Mouse (Mus musculus): Measurements from ENCODE around the gene Xpo5. TPM values are rescaled to one million over a fixed set of nuclear protein-coding genes. Genes with fewer than 3 reads are reported as not detected.
A peak's percentile ranks its signal among the peaks of the same experiment; 100 is the strongest.

Gene Xpo5
- 54.5 and 56.9 TPM in 2 replicates for total RNA-seq (2014; rRNA removed)
- polyA plus RNA-seq (2015; fragmentation: Nextera tagmentation; extraction: Ambion mirVana) = 23.8 and 23.9 TPM in 2 replicates

- Histone ChIP-seq H3K4me2 (ENCODE audit: low read depth, low read length) (peak within 1 kb of the TSS; percentile 89), H3K27me3 (ENCODE audit: insufficient read depth, low read length) (no peaks in the 10 kb centered on the region), H3K9me3 (ENCODE audit: low read length) (no peaks in the 10 kb centered on the region), H3K36me3 (ENCODE audit: insufficient read depth, low read length) (peaks cover 20% of the 10 kb centered on the region), H3K4me3 (ENCODE audit: low read length) (peak within 1 kb of the TSS; percentile 97), H3K27ac (peak within 1 kb of the TSS; percentile 84), H3K4me1 (ENCODE audit: insufficient read depth, low read length) (peaks cover 15% of the 10 kb centered on the region), H3K9ac (replicated peaks; ENCODE audit: low read length) (peak within 1 kb of the TSS; percentile 82)
- peak; percentile 98 for DNase-seq (ENCODE audit: low spot score)
- no peak; the same call in 1 of the 2 replicates for TF ChIP-seq CTCF (IDR thresholded peaks at IDR 0.05; ENCODE audit: low read depth)
- WGBS = under 1% methylated on average over 65 of the region's 66 CpGs
- peak; percentile 95 for ATAC-seq
Measured at GRCm38 (mm10) chr17:46202421-46203071, at the start of gene Xpo5, which contains the start of gene Polh. Gene Xpo5 (plus strand): TSS chr17:46202782. Gene Polh (minus strand): TSS chr17:46202645.

- Histone ChIP-seq H3K27ac (peak within 1 kb of the TSS; percentile 68; the same call in 1 of the 2 replicates), H3K27me3 (ENCODE audit: insufficient read depth, low read length) (no peaks in the 10 kb centered on the region), H3K36me3 (ENCODE audit: insufficient read depth, low read length) (peaks cover 2% of the 10 kb centered on the region; the same call in 1 of the 2 replicates), H3K9me3 (ENCODE audit: low read length) (no peaks in the 10 kb centered on the region), H3K4me2 (ENCODE audit: low read depth, low read length) (peak within 1 kb of the TSS; percentile 98), H3K4me3 (ENCODE audit: low read length) (peak within 1 kb of the TSS; percentile 65), H3K9ac (replicated peaks; ENCODE audit: low read length) (peak within 1 kb of the TSS; percentile 70), H3K4me1 (ENCODE audit: insufficient read depth, low read length) (peaks cover 6% of the 10 kb centered on the region; the same call in 1 of the 2 replicates)
- WGBS = 8% methylated on average over 32 of the region's 33 CpGs
- no peak for TF ChIP-seq CTCF (IDR thresholded peaks at IDR 0.05; ENCODE audit: low read depth)
- ATAC-seq (peak; percentile 91), DNase-seq (ENCODE audit: low spot score) (peak; percentile 94)
Measured at GRCm38 (mm10) chr17:46152847-46153782, 49.5 kb upstream of the Xpo5 start, which contains the start of gene Mad2l1bp. Gene Mad2l1bp (minus strand): TSS chr17:46153553.

- Histone ChIP-seq H3K27me3 (ENCODE audit: insufficient read depth, low read length) (no peaks in the 10 kb centered on the region), H3K36me3 (ENCODE audit: insufficient read depth, low read length) (no peaks in the 10 kb centered on the region), H3K27ac (no peak overlapping the region), H3K4me3 (ENCODE audit: low read length) (no peak overlapping the region), H3K9ac (replicated peaks; ENCODE audit: low read length) (no peak overlapping the region), H3K9me3 (ENCODE audit: low read length) (no peaks in the 10 kb centered on the region), H3K4me2 (ENCODE audit: low read depth, low read length) (no peak overlapping the region), H3K4me1 (ENCODE audit: insufficient read depth, low read length) (peaks cover 6% of the 10 kb centered on the region; the same call in 1 of the 2 replicates)
- WGBS = 96% methylated on average over 3 of the region's 3 CpGs
- DNase-seq (ENCODE audit: low spot score) (no peak), ATAC-seq (no peak)
- TF ChIP-seq CTCF (IDR thresholded peaks at IDR 0.05; ENCODE audit: low read depth) = no peak
Measured at GRCm38 (mm10) chr17:46154336-46154735, 48.2 kb upstream of the Xpo5 start.

- Histone ChIP-seq H3K27me3 (ENCODE audit: insufficient read depth, low read length) (no peaks in the 10 kb centered on the region), H3K4me3 (ENCODE audit: low read length) (no peak overlapping the region), H3K36me3 (ENCODE audit: insufficient read depth, low read length) (no peaks in the 10 kb centered on the region), H3K9me3 (ENCODE audit: low read length) (no peaks in the 10 kb centered on the region), H3K4me1 (ENCODE audit: insufficient read depth, low read length) (peaks cover 6% of the 10 kb centered on the region; the same call in 1 of the 2 replicates), H3K27ac (no peak overlapping the region), H3K9ac (replicated peaks; ENCODE audit: low read length) (no peak overlapping the region), H3K4me2 (ENCODE audit: low read depth, low read length) (no peak overlapping the region)
- WGBS = 93% methylated on average over 5 of the region's 5 CpGs
- ATAC-seq (no peak), DNase-seq (ENCODE audit: low spot score) (no peak)
- no peak for TF ChIP-seq CTCF (IDR thresholded peaks at IDR 0.05; ENCODE audit: low read depth)
Measured at GRCm38 (mm10) chr17:46156680-46157079, 45.9 kb upstream of the Xpo5 start.

GRCm38 (mm10) chr17:46157131-46157530 is 45.5 kb upstream of the Xpo5 start:
- no peaks in the 10 kb centered on the region for H3K27me3 ChIP-seq (ENCODE audit: insufficient read depth, low read length)
- whole genome bisulfite sequencing = 86% methylated on average over 8 of the region's 8 CpGs

GRCm38 (mm10) chr17:46159236-46159635 is 43.3 kb upstream of the Xpo5 start:
- ATAC-seq = no peak
- H3K4me2 ChIP-seq (ENCODE audit: low read depth, low read length) = 0 out of 2 replicates have a peak overlapping the region, but pooled peaks have one; percentile 64
- WGBS = 69% methylated on average over 2 of the region's 2 CpGs

More at GRCm38 (mm10) chr17:46157131-46157530, 45.5 kb upstream of the Xpo5 start:
- TF ChIP-seq CTCF (IDR thresholded peaks at IDR 0.05; ENCODE audit: low read depth) = no peak
- Histone ChIP-seq H3K4me2 (ENCODE audit: low read depth, low read length) (no peak overlapping the region), H3K4me3 (ENCODE audit: low read length) (no peak overlapping the region), H3K9me3 (ENCODE audit: low read length) (no peaks in the 10 kb centered on the region), H3K27ac (no peak overlapping the region), H3K36me3 (ENCODE audit: insufficient read depth, low read length) (no peaks in the 10 kb centered on the region), H3K9ac (replicated peaks; ENCODE audit: low read length) (no peak overlapping the region), H3K4me1 (ENCODE audit: insufficient read depth, low read length) (peaks cover 6% of the 10 kb centered on the region; the same call in 1 of the 2 replicates)
- ATAC-seq = no peak
- DNase-seq (ENCODE audit: low spot score) = no peak

More at GRCm38 (mm10) chr17:46159236-46159635, 43.3 kb upstream of the Xpo5 start:
- no peak for DNase-seq (ENCODE audit: low spot score)
- H3K4me3 ChIP-seq (ENCODE audit: low read length) = no peak overlapping the region
- H3K27ac ChIP-seq = 0 out of 2 replicates have a peak overlapping the region, but pooled peaks have one; percentile 46
- H3K27me3 ChIP-seq (ENCODE audit: insufficient read depth, low read length) = no peaks in the 10 kb centered on the region
- TF ChIP-seq CTCF (IDR thresholded peaks at IDR 0.05; ENCODE audit: low read depth) = no peak
- no peaks in the 10 kb centered on the region for H3K9me3 ChIP-seq (ENCODE audit: low read length)
- H3K9ac ChIP-seq (replicated peaks; ENCODE audit: low read length) = no peak overlapping the region
- H3K4me1 ChIP-seq (ENCODE audit: insufficient read depth, low read length) = peaks cover 3% of the 10 kb centered on the region; the same call in 1 of the 2 replicates
- peaks cover 3% of the 10 kb centered on the region; the same call in 1 of the 2 replicates for H3K36me3 ChIP-seq (ENCODE audit: insufficient read depth, low read length)

Data from hindbrain, postnatal 0 days (tissue).